Mouse (Mus musculus): Measurements from ENCODE around the gene Timm8b. TPM values are rescaled to one million over a fixed set of nuclear protein-coding genes. Genes with fewer than 3 reads are reported as not detected.

Timm8b gene
- total and polyA plus RNA-seq, 3 experiments: 119 to 244 (median 160) TPM

- peak; percentile 67 for TF ChIP-seq RAD21 (IDR thresholded peaks at IDR 0.05; ENCODE audit: low read depth, low read length)
- no peak for TF ChIP-seq CHD2 (IDR thresholded peaks at IDR 0.05; ENCODE audit: low read length)
- TF ChIP-seq USF2 (conservative IDR thresholded peaks at IDR 0.05; ENCODE audit: low read depth, low read length): no peak
Measured at GRCm38 (mm10) chr9:50593544-50593943, 10.2 kb upstream of the Timm8b start (continued).

GRCm38 (mm10) chr9:50594794-50595417 lies 8.8 kb upstream of the Timm8b start:
- Histone ChIP-seq H3K79me2 (replicated peaks; ENCODE audit: control insufficient read depth, extremely low read depth, insufficient read depth, poor library complexity, severe bottlenecking) (no peaks in the 10 kb centered on the region; the same call in 1 of the 2 replicates), H3K27ac (ENCODE audit: insufficient read depth, low read depth) (no peak overlapping the region), H3K9me3 (replicated peaks; ENCODE audit: low read length) (no peaks in the 10 kb centered on the region), H3K4me3 (replicated peaks in 1 of 3; ENCODE audit: low read depth in 2 of 3, low read length in 2 of 3, poor library complexity in 1 of 3) (no peak overlapping the region), H3K4me2 (ENCODE audit: insufficient read depth, low read depth, poor library complexity, severe bottlenecking) (no peak overlapping the region), H3K36me3 (replicated peaks in 1 of 2; ENCODE audit: control insufficient read depth in 1 of 2, insufficient read depth in 1 of 2, low read length in 1 of 2) (peaks cover 36 to 55% of the 10 kb centered on the region in 2 experiments), H3K4me1 (ENCODE audit: control insufficient read depth in 1 of 2, insufficient read depth in 2 of 2) (peaks cover 5 to 14% of the 10 kb centered on the region in 2 experiments), H3K27me3 (replicated peaks) (no peaks in the 10 kb centered on the region), H3K9ac (ENCODE audit: insufficient read depth, low read depth) (no peak overlapping the region)
- dilution Hi-C loops (cut with MboI; ENCODE audit: extremely low pct_ligation_motif_present, extremely low pct_unique_long_range_greater_than_20kb, low sequenced_read_pairs): no loop called here
- TF ChIP-seq RAD21 (IDR thresholded peaks at IDR 0.05; ENCODE audit: low read depth, low read length) (no peak), MAX (IDR thresholded peaks at IDR 0.05; ENCODE audit: low read length) (no peak), POLR2AphosphoS2 (IDR thresholded peaks at IDR 0.05; ENCODE audit: low read depth, low read length) (no peak), SIN3A (IDR thresholded peaks at IDR 0.05; ENCODE audit: low read length) (no peak), USF1 (IDR thresholded peaks at IDR 0.05; ENCODE audit: low read depth, low read length) (no peak), CHD1 (IDR thresholded peaks at IDR 0.05; ENCODE audit: low read depth, low read length) (no peak), HCFC1 (IDR thresholded peaks at IDR 0.05; ENCODE audit: low read depth, low read length) (no peak)
- in situ Hi-C loops (cut with MboI; ENCODE audit: low pct_ligation_motif_present, low pct_unique_long_range_greater_than_20kb, low sequenced_read_pairs): no loop called here
- no peak for DNase-seq (ENCODE audit: extremely low read depth)

DNA sequence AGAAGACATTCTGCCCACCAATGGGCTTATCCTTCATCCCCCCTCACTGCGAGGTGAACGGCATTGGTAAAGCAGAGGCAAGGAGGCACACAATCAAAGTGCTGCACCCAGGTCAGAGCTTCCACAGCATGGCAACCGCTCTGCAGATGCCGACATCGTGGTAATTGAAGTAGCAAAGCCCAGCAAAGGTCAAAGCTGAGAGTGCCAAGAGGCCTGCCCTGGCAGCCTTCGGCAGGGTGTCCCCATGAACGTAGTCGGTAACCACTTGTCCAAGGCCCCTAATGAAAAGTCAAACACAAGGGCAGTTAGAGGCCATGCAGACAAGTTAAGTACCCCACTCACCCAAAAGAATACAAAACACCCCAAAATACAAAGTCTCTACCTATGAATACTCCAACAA lies 6.7 kb upstream of the Timm8b start:
- no peak overlapping the region for H3K27ac ChIP-seq (ENCODE audit: insufficient read depth, low read depth)
- in situ Hi-C loops (cut with MboI; ENCODE audit: low pct_ligation_motif_present, low pct_unique_long_range_greater_than_20kb, low sequenced_read_pairs) (no loop called here), dilution Hi-C loops (cut with MboI; ENCODE audit: extremely low pct_ligation_motif_present, extremely low pct_unique_long_range_greater_than_20kb, low sequenced_read_pairs) (no loop called here)
- no peak overlapping the region for H3K4me2 ChIP-seq (ENCODE audit: insufficient read depth, low read depth, poor library complexity, severe bottlenecking)
- peaks cover 41 to 68% of the 10 kb centered on the region in 2 experiments for H3K36me3 ChIP-seq (replicated peaks in 1 of 2; ENCODE audit: control insufficient read depth in 1 of 2, insufficient read depth in 1 of 2, low read length in 1 of 2)
- no peaks in the 10 kb centered on the region for H3K9me3 ChIP-seq (replicated peaks; ENCODE audit: low read length)
- DNase-seq (ENCODE audit: extremely low read depth): no peak
- no peak overlapping the region for H3K4me3 ChIP-seq (replicated peaks in 1 of 3; ENCODE audit: low read depth in 2 of 3, low read length in 2 of 3, poor library complexity in 1 of 3)
- no peak overlapping the region for H3K9ac ChIP-seq (ENCODE audit: insufficient read depth, low read depth)
- H3K79me2 ChIP-seq (replicated peaks; ENCODE audit: control insufficient read depth, extremely low read depth, insufficient read depth, poor library complexity, severe bottlenecking): peaks cover 18% of the 10 kb centered on the region
- no peaks in the 10 kb centered on the region for H3K27me3 ChIP-seq (replicated peaks)
- TF ChIP-seq E2F4 (IDR thresholded peaks at IDR 0.05; ENCODE audit: insufficient replicate concordance, low read depth, low read length) (no peak), MAZ (IDR thresholded peaks at IDR 0.05; ENCODE audit: low read depth, low read length) (no peak), USF2 (conservative IDR thresholded peaks at IDR 0.05; ENCODE audit: low read depth, low read length) (no peak), JUND (conservative IDR thresholded peaks at IDR 0.05; ENCODE audit: low read depth, low read length) (no peak), PAX5 (IDR thresholded peaks at IDR 0.05; ENCODE audit: low read length) (no peak), ETS1 (conservative IDR thresholded peaks at IDR 0.05; ENCODE audit: low read depth, low read length) (no peak), MAFK (IDR thresholded peaks at IDR 0.05; ENCODE audit: insufficient replicate concordance, low read length) (no peak), SIN3A (IDR thresholded peaks at IDR 0.05; ENCODE audit: low read length) (no peak), CHD1 (IDR thresholded peaks at IDR 0.05; ENCODE audit: low read depth, low read length) (no peak), MXI1 (IDR thresholded peaks at IDR 0.05; ENCODE audit: low read depth, low read length) (no peak), NRF1 (IDR thresholded peaks at IDR 0.05; ENCODE audit: low read depth, low read length) (no peak), CHD2 (IDR thresholded peaks at IDR 0.05; ENCODE audit: low read length) (no peak), TBP (conservative IDR thresholded peaks at IDR 0.05; ENCODE audit: low read depth, low read length) (no peak), RAD21 (IDR thresholded peaks at IDR 0.05; ENCODE audit: low read depth, low read length) (no peak), ZKSCAN1 (IDR thresholded peaks at IDR 0.05; ENCODE audit: borderline replicate concordance, low read depth, low read length) (no peak), HCFC1 (IDR thresholded peaks at IDR 0.05; ENCODE audit: low read depth, low read length) (no peak), POLR2AphosphoS2 (IDR thresholded peaks at IDR 0.05; ENCODE audit: low read depth, low read length) (no peak)
- H3K4me1 ChIP-seq (ENCODE audit: control insufficient read depth in 1 of 2, insufficient read depth in 2 of 2): peaks cover 2 to 16% of the 10 kb centered on the region in 2 experiments; a peak in 2 of 4 replicates
